Mouse (Mus musculus) thymus, adult 2 months (tissue): Measurements from ENCODE around the gene Olfr275.

ENCODE experiments used
- CTCF ChIP-seq: fragments of 200-500 bp; IDR thresholded peaks from 2 replicates; pipeline ENCODE4 v1.5.1; 2012; ENCODE audit warnings: mild to moderate bottlenecking, control low read depth, low read length, moderate library complexity, borderline replicate concordance; ENCODE audit not compliant: control insufficient read depth, poor library complexity, insufficient read depth; ENCODE audit errors: extremely low read depth
- POLR2A ChIP-seq: fragments of 200-500 bp; IDR thresholded peaks from 2 replicates; pipeline ENCODE4 v1.6.1; 2012; ENCODE audit warnings: mild to moderate bottlenecking, low read length, control low read depth, moderate library complexity; ENCODE audit not compliant: control insufficient read depth, poor library complexity, insufficient read depth; ENCODE audit errors: extremely low read depth

DNA sequence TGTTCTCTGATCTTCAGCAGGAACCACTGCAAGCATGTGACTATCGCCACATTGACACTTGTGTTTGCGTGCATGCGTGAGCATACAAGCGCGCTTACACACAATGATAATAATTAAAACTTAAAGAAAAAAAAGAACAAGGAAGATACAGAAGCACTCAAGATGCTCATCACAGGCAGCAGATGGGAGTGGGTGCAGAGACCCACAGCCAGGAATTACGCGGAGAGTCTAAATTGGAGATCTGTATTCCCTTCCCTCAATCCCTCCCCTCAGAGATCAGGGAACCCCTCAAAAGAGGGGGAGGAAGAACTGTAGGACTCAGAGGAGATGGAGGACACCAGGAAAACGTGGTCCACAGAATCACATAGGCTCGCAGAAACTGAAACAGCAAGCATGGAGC, 49.8 kb downstream of the Olfr275 start:
- no peak for TF ChIP-seq CTCF
- no peak for TF ChIP-seq POLR2A
